Mouse (Mus musculus) neutrophil, adult 65 days (primary cell): ENCODE measurements around the gene Thsd4. TPM values are rescaled to one million over a fixed set of nuclear protein-coding genes. Genes with fewer than 3 reads are reported as not detected.

Experiments
- total RNA-seq: library from RNA; stranded (reverse); gene quantifications from 2 replicates; pipeline ENCODE4 v1.2.4, GENCODE M21; 2023

The Thsd4 gene
- 0.05 and 0.09 TPM in 2 replicates for total RNA-seq

DNA sequence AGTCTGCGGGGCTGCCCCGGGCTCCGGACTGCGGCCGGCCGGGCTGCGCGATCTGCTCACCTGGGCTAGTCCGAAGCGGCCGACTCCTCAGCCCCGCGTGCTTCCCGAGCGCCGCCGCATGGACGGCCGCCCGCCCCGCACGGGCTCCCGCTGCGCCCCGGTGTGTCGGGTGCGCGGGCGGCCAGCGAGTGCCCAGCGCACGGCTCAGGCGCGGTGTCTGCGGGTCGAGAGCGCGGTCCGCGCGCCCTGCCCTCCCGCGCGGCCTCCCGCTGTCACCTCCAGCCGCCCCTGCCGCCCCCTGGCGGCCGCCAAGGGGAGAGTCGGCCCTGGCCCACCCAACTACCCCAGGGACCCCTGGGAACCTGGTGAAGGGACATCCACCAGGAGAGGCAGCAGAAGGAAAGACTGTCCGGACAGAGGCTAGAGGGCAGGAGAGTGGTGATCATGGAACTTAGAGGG lies at the start of gene Thsd4:
Gene Thsd4 (minus strand): TSS at position 241 of the 459 bp plus-strand sequence.

DNA sequence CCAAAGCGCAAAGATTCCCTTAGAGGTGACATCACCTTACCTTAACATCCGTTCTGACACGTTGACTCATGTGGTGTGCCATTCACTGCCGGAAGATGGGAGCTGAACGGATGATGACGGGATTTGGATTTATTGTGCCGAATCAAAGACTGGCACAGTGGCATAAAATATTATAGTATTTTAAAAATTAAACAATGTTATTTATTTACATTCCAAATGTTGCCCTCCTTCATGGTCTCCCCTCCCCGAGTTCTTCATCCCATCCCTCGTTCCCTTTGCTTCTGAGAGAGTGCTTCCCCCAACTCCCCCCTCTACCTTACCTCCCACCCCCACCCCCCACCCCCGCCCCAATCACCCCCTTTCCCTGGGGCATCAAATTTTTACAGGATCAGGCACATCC lies 561.3 kb downstream of the Thsd4 start, which contains the start of gene Nr2e3:
Gene Nr2e3 (minus strand): TSS at position 101 of the 400 bp plus-strand sequence.

Other genes with a start within 250 kb of the Thsd4 start
- 2.5 and 2.9 TPM in 2 replicates for gene Lrrc49, start 166.1 kb upstream of the Thsd4 start, total RNA-seq
- not detected in 2 replicates for gene Larp6, start 190.9 kb upstream of the Thsd4 start, total RNA-seq